Mouse (Mus musculus): ENCODE data around the gene Ppl.

- no peak for TF ChIP-seq CTCF (IDR thresholded peaks at IDR 0.05; ENCODE audit: low read depth, low read length)
- TF ChIP-seq GATA2 (IDR thresholded peaks at IDR 0.05; ENCODE audit: borderline replicate concordance, low read depth, low read length) = no peak
Observed at GRCm38 (mm10) chr16:5113002-5113550, 19.1 kb downstream of the Ppl start.

Data from G1E (cell line).